Mouse (Mus musculus) intestine, embryonic 14.5 days (tissue): ENCODE results near the gene 4930512M02Rik. TPM values are rescaled to one million over a fixed set of nuclear protein-coding genes. Genes with fewer than 3 reads are reported as not detected.
"Not testable (repeated sequence)": the region's sequence is repeated elsewhere in the genome, so short reads cannot be mapped to it uniquely, and the experiment has no call there.

Source experiments
- ATAC-seq: fragments of 200-750 bp; cut with Nextera tagmentation; replicated peaks from 2 replicates; pipeline ENCODE4 v1.8.0; 2017; ENCODE audit warnings: low read depth, moderate number of reproducible peaks, moderate TSS enrichment, moderate library complexity; ENCODE audit not compliant: low FRiP score, low TSS enrichment
- DNase-seq: peaks from one replicate; pipeline ENCODE4 v3.0.0-alpha.2; 2018; ENCODE audit warnings: low spot score
- H3K27ac ChIP-seq: fragments of 300-500 bp; sonication (generic); 2 replicates; pipeline ENCODE4 v1.5.1; 2014; ENCODE audit warnings: low read depth, mild to moderate bottlenecking, control low read depth
- H3K27me3 ChIP-seq: fragments of 300-500 bp; sonication (generic); replicated peaks from 2 replicates; pipeline ENCODE4 v1.6.1; 2014; ENCODE audit warnings: low read length, control low read depth; ENCODE audit not compliant: control insufficient read depth, insufficient read depth
- H3K36me3 ChIP-seq: fragments of 300-500 bp; sonication (generic); 2 replicates; pipeline ENCODE4 v1.6.1; 2014; ENCODE audit warnings: low read length, control low read depth; ENCODE audit not compliant: control insufficient read depth, insufficient read depth
- H3K4me1 ChIP-seq: fragments of 300-500 bp; sonication (generic); replicated peaks from 2 replicates; pipeline ENCODE4 v1.6.1; 2014; ENCODE audit warnings: low read length, control low read depth, mixed read lengths; ENCODE audit not compliant: control insufficient read depth, insufficient read depth
- H3K4me2 ChIP-seq: fragments of 300-500 bp; sonication (generic); 2 replicates; pipeline ENCODE4 v1.6.1; 2014; ENCODE audit warnings: low read length
- H3K4me3 ChIP-seq: fragments of 300-500 bp; sonication (generic); 2 replicates; pipeline ENCODE4 v1.5.1; 2014; ENCODE audit warnings: low read depth, low read length, control low read depth, mixed read lengths
- H3K9ac ChIP-seq: fragments of 300-500 bp; sonication (generic); 2 replicates; pipeline ENCODE4 v1.6.1; 2014; ENCODE audit warnings: mild to moderate bottlenecking, low read length
- H3K9me3 ChIP-seq: fragments of 300-500 bp; sonication (generic); 2 replicates; pipeline ENCODE4 v1.6.1; 2016; ENCODE audit warnings: low read length, control low read depth; ENCODE audit not compliant: control insufficient read depth
- WGBS: fragments of 180-500 bp; shearing (Covaris S2); extraction: QIAGEN DNeasy Blood & Tissue Kit; methylation state at CpG from one replicate; pipeline ENCODE4 v1.1.7; 2014; 5-methylcytosine and 5-hydroxymethylcytosine counted together
- polyA plus RNA-seq: library from polyadenylated mRNA; unstranded; fragments of >200 nt; fragmentation: Nextera tagmentation; extraction: Ambion mirVana; gene quantifications from 2 replicates; pipeline ENCODE4 v1.2.1, GENCODE M21; 2014

4930512M02Rik gene
- polyA plus RNA-seq, result not detected in 2 replicates

DNA sequence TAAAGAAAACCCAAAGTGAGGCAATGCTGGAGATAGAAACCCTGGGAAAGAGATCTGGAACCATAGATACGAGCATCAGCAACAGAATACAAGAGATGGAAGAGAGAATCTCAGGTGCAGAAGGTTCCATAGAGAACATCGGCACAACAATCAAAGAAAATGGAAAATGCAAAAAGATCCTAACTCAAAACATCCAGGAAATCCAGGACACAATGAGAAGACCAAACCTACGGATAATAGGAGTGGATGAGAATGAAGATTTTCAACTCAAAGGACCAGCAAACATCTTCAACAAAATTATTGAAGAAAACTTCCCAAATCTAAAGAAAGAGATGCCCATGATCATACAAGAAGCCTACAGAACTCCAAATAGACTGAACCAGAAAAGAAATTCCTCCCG is at the start of gene 4930512M02Rik:
Gene 4930512M02Rik, minus strand, starts transcription at position 101 of the 400 bp plus-strand sequence.
- H3K4me2 ChIP-seq, H3K9ac ChIP-seq, H3K4me3 ChIP-seq, DNase-seq, ATAC-seq, H3K4me1 ChIP-seq, H3K27ac ChIP-seq, H3K36me3 ChIP-seq, H3K9me3 ChIP-seq, H3K27me3 ChIP-seq: not testable (repeated sequence)
- WGBS, result 93% methylated on average over 2 of the region's 4 CpGs

DNA sequence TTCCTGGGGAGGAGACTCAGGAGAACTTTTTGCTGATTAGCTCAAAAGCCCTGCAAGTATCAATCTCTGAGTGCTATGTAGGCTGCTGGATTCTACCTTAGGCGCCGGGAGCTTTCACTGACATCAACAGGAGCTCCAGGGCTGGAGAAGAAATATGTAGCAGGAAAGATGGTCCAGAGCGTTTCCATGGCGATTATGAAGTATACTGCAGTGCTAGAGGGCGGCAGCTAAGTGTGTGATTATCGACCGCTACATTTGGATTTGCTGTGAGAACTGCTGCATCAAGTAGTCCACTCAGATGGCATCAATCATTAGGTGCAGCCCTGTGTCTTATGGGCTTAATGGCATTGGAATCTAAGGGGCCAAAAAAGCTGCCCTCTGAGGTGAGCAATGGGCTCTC is 49.5 kb upstream of the 4930512M02Rik start:
- H3K4me1 ChIP-seq, result no peaks in the 10 kb centered on the region
- WGBS, result 86% methylated on average over 7 of the region's 7 CpGs
- no peak overlapping the region for H3K4me3 ChIP-seq
- no peak overlapping the region for H3K27ac ChIP-seq
- no peak for ATAC-seq
- H3K36me3 ChIP-seq, result no peaks in the 10 kb centered on the region
- no peak overlapping the region for H3K4me2 ChIP-seq
- H3K9me3 ChIP-seq, result no peaks in the 10 kb centered on the region
- no peaks in the 10 kb centered on the region for H3K27me3 ChIP-seq
- H3K9ac ChIP-seq, result no peak overlapping the region
- DNase-seq, result no peak

- ATAC-seq, result no peak
- Histone ChIP-seq H3K36me3 (no peaks in the 10 kb centered on the region), H3K9me3 (no peaks in the 10 kb centered on the region), H3K27ac (no peak overlapping the region), H3K27me3 (no peaks in the 10 kb centered on the region), H3K9ac (no peak overlapping the region), H3K4me2 (no peak overlapping the region), H3K4me3 (no peak overlapping the region), H3K4me1 (no peaks in the 10 kb centered on the region)
- DNase-seq, result no peak
- 84% methylated on average over 9 of the region's 9 CpGs for WGBS
Measured at GRCm38 (mm10) chr11:11676068-11676741, 48.6 kb upstream of the 4930512M02Rik start.

DNA sequence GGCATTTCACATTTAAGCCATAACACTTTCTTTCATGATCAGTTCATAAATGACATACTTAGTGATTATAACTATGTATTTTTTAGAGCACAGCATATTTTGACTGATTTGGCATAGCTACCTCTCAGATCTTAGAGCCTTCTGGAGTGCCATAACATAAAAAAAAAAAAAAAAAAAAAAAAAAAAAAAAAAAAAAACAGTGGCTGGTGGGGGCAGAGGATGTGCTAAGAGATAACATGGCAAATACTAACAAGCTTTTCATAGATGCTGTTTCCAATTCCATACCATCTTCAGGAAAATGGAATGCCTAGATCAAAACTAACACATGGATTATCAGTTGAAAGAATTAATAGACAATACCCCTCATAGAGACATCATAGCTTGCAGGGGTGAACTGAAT is 47.4 kb upstream of the 4930512M02Rik start:
- Histone ChIP-seq H3K27me3 (no peaks in the 10 kb centered on the region), H3K9me3 (no peaks in the 10 kb centered on the region), H3K27ac (no peak overlapping the region), H3K4me2 (no peak overlapping the region), H3K4me1 (no peaks in the 10 kb centered on the region), H3K4me3 (no peak overlapping the region), H3K36me3 (no peaks in the 10 kb centered on the region), H3K9ac (no peak overlapping the region)
- ATAC-seq (no peak), DNase-seq (no peak)

GRCm38 (mm10) chr11:11672974-11673373 is 45.3 kb upstream of the 4930512M02Rik start:
- H3K9me3 ChIP-seq, result no peaks in the 10 kb centered on the region
- H3K27me3 ChIP-seq, result no peaks in the 10 kb centered on the region
- no peak overlapping the region for H3K4me3 ChIP-seq
- no peak overlapping the region for H3K9ac ChIP-seq
- DNase-seq (no peak), ATAC-seq (no peak)
- H3K27ac ChIP-seq, result no peak overlapping the region
- H3K4me2 ChIP-seq, result no peak overlapping the region
- H3K36me3 ChIP-seq, result no peaks in the 10 kb centered on the region
- H3K4me1 ChIP-seq, result no peaks in the 10 kb centered on the region
- 70% methylated on average over 4 of the region's 4 CpGs for WGBS

DNA sequence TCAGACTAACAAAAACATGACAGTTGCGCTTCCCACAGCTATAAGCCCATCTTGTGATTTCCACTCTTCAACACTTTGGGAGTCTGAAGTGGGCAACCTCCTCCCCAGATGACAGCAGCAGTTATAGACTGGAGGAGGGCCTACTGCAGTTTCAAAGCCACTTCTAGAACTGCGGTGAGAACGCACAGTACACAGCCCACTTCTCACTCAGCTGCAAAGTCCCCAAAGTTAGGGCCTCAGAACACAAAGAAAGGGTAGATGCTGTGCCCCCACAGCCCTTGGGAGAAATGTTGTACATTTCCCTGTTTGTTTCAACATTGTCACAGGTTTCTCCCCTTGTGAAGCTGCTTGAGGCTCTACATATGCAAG is 40.3 kb upstream of the 4930512M02Rik start:
- WGBS, result 85% methylated on average over 3 of the region's 3 CpGs
- H3K9ac ChIP-seq, result no peak overlapping the region
- DNase-seq, result no peak
- H3K27ac ChIP-seq, result no peak overlapping the region
- no peaks in the 10 kb centered on the region for H3K9me3 ChIP-seq
- ATAC-seq, result no peak
- no peaks in the 10 kb centered on the region for H3K4me1 ChIP-seq
- H3K4me3 ChIP-seq, result no peak overlapping the region
- H3K27me3 ChIP-seq, result no peaks in the 10 kb centered on the region
- H3K4me2 ChIP-seq, result no peak overlapping the region
- H3K36me3 ChIP-seq, result no peaks in the 10 kb centered on the region

GRCm38 (mm10) chr11:11667254-11667921 is 39.8 kb upstream of the 4930512M02Rik start:
- no peaks in the 10 kb centered on the region for H3K36me3 ChIP-seq
- ATAC-seq (no peak), DNase-seq (no peak)
- H3K9me3 ChIP-seq, result no peaks in the 10 kb centered on the region
- H3K4me3 ChIP-seq, result no peak overlapping the region
- no peak overlapping the region for H3K9ac ChIP-seq
- no peaks in the 10 kb centered on the region for H3K27me3 ChIP-seq
- no peak overlapping the region for H3K27ac ChIP-seq
- H3K4me1 ChIP-seq, result no peaks in the 10 kb centered on the region
- WGBS, result 82% methylated on average over 4 of the region's 4 CpGs
- no peak overlapping the region for H3K4me2 ChIP-seq

DNA sequence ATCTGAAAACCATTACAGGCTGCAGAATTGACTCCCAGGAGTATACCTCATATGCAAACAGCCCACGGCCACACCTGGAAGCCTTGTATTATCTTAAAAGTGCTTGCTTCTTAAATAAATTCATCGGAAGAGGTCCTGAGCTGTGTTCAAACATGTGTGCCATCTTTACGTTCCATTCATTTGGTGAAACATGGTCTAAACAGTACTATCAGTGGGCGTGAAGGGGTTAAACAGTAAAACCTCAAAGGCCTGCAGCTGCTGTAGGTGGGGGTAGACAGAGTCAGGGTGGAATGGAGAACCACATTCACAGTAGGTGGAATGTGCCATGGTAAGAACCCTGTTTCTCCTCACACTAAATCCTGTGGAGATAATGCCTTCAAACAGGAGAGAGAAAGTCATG is 33.0 kb upstream of the 4930512M02Rik start:
- DNase-seq, result no peak
- WGBS, result 83% methylated on average over 4 of the region's 4 CpGs
- ATAC-seq, result no peak
- H3K27me3 ChIP-seq, result no peaks in the 10 kb centered on the region
- no peak overlapping the region for H3K27ac ChIP-seq
- H3K9ac ChIP-seq, result no peak overlapping the region
- H3K9me3 ChIP-seq, result no peaks in the 10 kb centered on the region
- H3K36me3 ChIP-seq, result no peaks in the 10 kb centered on the region
- H3K4me1 ChIP-seq, result no peaks in the 10 kb centered on the region
- no peak overlapping the region for H3K4me3 ChIP-seq
- no peak overlapping the region for H3K4me2 ChIP-seq

GRCm38 (mm10) chr11:11658834-11659233 is 31.2 kb upstream of the 4930512M02Rik start:
- no peaks in the 10 kb centered on the region for H3K27me3 ChIP-seq
- no peak overlapping the region for H3K9ac ChIP-seq
- H3K36me3 ChIP-seq, result no peaks in the 10 kb centered on the region
- no peak overlapping the region for H3K27ac ChIP-seq
- DNase-seq (no peak), ATAC-seq (no peak)
- WGBS, result 83% methylated on average over 4 of the region's 4 CpGs
- H3K4me2 ChIP-seq, result no peak overlapping the region
- no peak overlapping the region for H3K4me3 ChIP-seq
- H3K9me3 ChIP-seq, result no peaks in the 10 kb centered on the region
- H3K4me1 ChIP-seq, result no peaks in the 10 kb centered on the region
